Mouse (Mus musculus): ENCODE data around the gene Olfr606. TPM values are rescaled to one million over a fixed set of nuclear protein-coding genes. Genes with fewer than 3 reads are reported as not detected.
"Not testable (repeated sequence)": the region's sequence is repeated elsewhere in the genome, so short reads cannot be mapped to it uniquely, and the experiment has no call there.

The Olfr606 gene
- not detected for total RNA-seq (2021)

GRCm38 (mm10) chr7:103448746-103449145, at the start of gene Olfr606:
Gene Olfr606, plus strand, starts transcription at chr7:103449046.
- DNase-seq (ENCODE audit: low spot score in 2 of 2), result no peak
- intact Hi-C loops (cut with DNase I), result no loop called here

GRCm38 (mm10) chr7:103406521-103407055, 42.3 kb upstream of the Olfr606 start:
- DNase-seq (ENCODE audit: low spot score in 2 of 2); intact Hi-C loops (cut with DNase I): not testable (repeated sequence)

- DNase-seq (ENCODE audit: low spot score in 2 of 2), result not testable (repeated sequence)
- intact Hi-C loops (cut with DNase I), result loop anchor here (5.0 kb wide), 1 partner anchor 167 kb away; no protein-coding TSS in a partner anchor
These were observed 34.1 kb upstream of the Olfr606 start, which contains the start of gene Usp17lc for GRCm38 (mm10) chr7:103414772-103415171. Gene Usp17lc, plus strand, starts transcription at chr7:103415072.

- intact Hi-C loops (cut with DNase I), result no loop called here
- DNase-seq (ENCODE audit: low spot score in 2 of 2), result no peak
These were observed 3.5 kb upstream of the Olfr606 start, which contains the start of gene Olfr605 for GRCm38 (mm10) chr7:103445339-103445738. Gene Olfr605, minus strand, starts transcription at chr7:103445439.

- intact Hi-C loops (cut with DNase I), result no loop called here
These were observed 11.7 kb downstream of the Olfr606 start for GRCm38 (mm10) chr7:103460590-103460989.

GRCm38 (mm10) chr7:103469577-103469976, 20.7 kb downstream of the Olfr606 start, which contains the start of gene Olfr608:
Gene Olfr608, plus strand, starts transcription at chr7:103469877.
- no peak for DNase-seq (ENCODE audit: low spot score in 2 of 2)
- intact Hi-C loops (cut with DNase I), result no loop called here

More at GRCm38 (mm10) chr7:103460590-103460989, 11.7 kb downstream of the Olfr606 start:
- DNase-seq (ENCODE audit: low spot score in 2 of 2), result no peak

GRCm38 (mm10) chr7:103477106-103477505, 28.3 kb downstream of the Olfr606 start:
- intact Hi-C loops (cut with DNase I); DNase-seq (ENCODE audit: low spot score in 2 of 2): not testable (repeated sequence)

- no peak for DNase-seq (ENCODE audit: low spot score in 2 of 2)
- intact Hi-C loops (cut with DNase I), result no loop called here
These were observed 49.1 kb downstream of the Olfr606 start, which contains the start of gene Olfr609 for GRCm38 (mm10) chr7:103497962-103498361. Gene Olfr609, minus strand, starts transcription at chr7:103498062.

Small RNA genes within 50 kb of the gene (microRNA-seq; reads per million reads assigned to microRNA genes)
- gene Gm25774, result 0 reads per million in 2 experiments

Other genes with a start within 250 kb of the Olfr606 start
- gene Olfr593, start 237.2 kb upstream of the Olfr606 start, total RNA-seq (2021), result not detected
- not detected for gene Olfr594, start 232.1 kb upstream of the Olfr606 start, total RNA-seq (2021)
- not detected for gene Usp17ld, start 196.5 kb upstream of the Olfr606 start, total RNA-seq (2021)
- not detected for gene Olfr596, start 143.4 kb upstream of the Olfr606 start, total RNA-seq (2021)
- not detected for gene Olfr597, start 132.7 kb upstream of the Olfr606 start, total RNA-seq (2021)
- not detected for gene Olfr598, start 125.5 kb upstream of the Olfr606 start, total RNA-seq (2021)
- gene Olfr599, start 113.1 kb upstream of the Olfr606 start, total RNA-seq (2021), result not detected
- gene Olfr600, start 99.4 kb upstream of the Olfr606 start, total RNA-seq (2021), result not detected
- gene Olfr601, start 86.4 kb upstream of the Olfr606 start, total RNA-seq (2021), result not detected
- not detected for gene Olfr603, start 62.9 kb upstream of the Olfr606 start, total RNA-seq (2021)
- not detected for gene Usp17lc, start 34.0 kb upstream of the Olfr606 start, total RNA-seq (2021)
- not detected for gene Olfr605, start 3.6 kb upstream of the Olfr606 start, total RNA-seq (2021)
- gene Olfr607, start 15.1 kb downstream of the Olfr606 start, total RNA-seq (2021), result not detected
- gene Olfr608, start 20.8 kb downstream of the Olfr606 start, total RNA-seq (2021), result not detected
- not detected for gene Olfr609, start 49.0 kb downstream of the Olfr606 start, total RNA-seq (2021)
- not detected for gene Olfr610, start 63.1 kb downstream of the Olfr606 start, total RNA-seq (2021)
- gene Olfr611, start 71.8 kb downstream of the Olfr606 start, total RNA-seq (2021), result not detected
- not detected for gene Olfr612, start 93.7 kb downstream of the Olfr606 start, total RNA-seq (2021)
- gene Olfr613, start 99.0 kb downstream of the Olfr606 start, total RNA-seq (2021), result not detected
- not detected for gene Olfr615, start 107.0 kb downstream of the Olfr606 start, total RNA-seq (2021)
- not detected for gene Olfr616, start 120.1 kb downstream of the Olfr606 start, total RNA-seq (2021)
- not detected for gene Olfr617, start 124.0 kb downstream of the Olfr606 start, total RNA-seq (2021)
- gene Olfr618, start 141.1 kb downstream of the Olfr606 start, total RNA-seq (2021), result not detected
- not detected for gene Olfr619, start 151.5 kb downstream of the Olfr606 start, total RNA-seq (2021)
- gene Olfr620, start 163.5 kb downstream of the Olfr606 start, total RNA-seq (2021), result not detected
- gene Olfr622, start 193.7 kb downstream of the Olfr606 start, total RNA-seq (2021), result not detected
- gene Olfr623, start 214.7 kb downstream of the Olfr606 start, total RNA-seq (2021), result not detected
- under 1 TPM in 1 of 2 experiments, not detected in 1; 0.07 TPM for gene Olfr624, start 222.1 kb downstream of the Olfr606 start, total RNA-seq (2021)
- gene Olfr625-ps1, start 233.7 kb downstream of the Olfr606 start, total RNA-seq (2021), result not detected